Mouse (Mus musculus) embryonic fibroblast, embryonic 13.5 days (primary cell): ENCODE measurements at regions not wholly inside any gene's neighbourhood (a gene's known extent, or its start where the extent isn't known, plus 50 kb on each side); places are given as distances from the start of the nearest gene placed in this dataset.
A peak's percentile ranks its signal among the peaks of the same experiment; 100 is the strongest.

Source experiments
- H3K27ac ChIP-seq: 2 replicates; pipeline ENCODE4 v1.5.1; 2012; ENCODE audit warnings: low read length, control low read depth, inconsistent platforms; ENCODE audit not compliant: insufficient read depth
- H3K4me1 ChIP-seq: 2 replicates; pipeline ENCODE4 v1.6.1; 2011; ENCODE audit warnings: low read length; ENCODE audit not compliant: control insufficient read depth, insufficient read depth
- H3K4me3 ChIP-seq: 2 replicates; pipeline ENCODE4 v1.5.1; 2011; ENCODE audit warnings: mild to moderate bottlenecking, control low read depth, low read length; ENCODE audit not compliant: insufficient read depth
- CTCF ChIP-seq: IDR thresholded peaks from 2 replicates; pipeline ENCODE4 v1.5.1; 2011; ENCODE audit warnings: mild to moderate bottlenecking, control low read depth, low read length, moderate library complexity, borderline replicate concordance; ENCODE audit not compliant: insufficient read depth
- POLR2A ChIP-seq: IDR thresholded peaks from 2 replicates; pipeline ENCODE4 v1.6.1; 2011; ENCODE audit warnings: low read depth, mild to moderate bottlenecking, control low read depth, low read length, moderate library complexity

GRCm38 (mm10) chr10:43710186-43710885, 132.3 kb downstream of the Cd24a start:
- TF ChIP-seq POLR2A = no peak
- no peak overlapping the region for H3K27ac ChIP-seq
- H3K4me1 ChIP-seq = no peaks in the 10 kb centered on the region

GRCm38 (mm10) chr10:43710886-43711256, 132.8 kb downstream of the Cd24a start:
- Histone ChIP-seq H3K4me1 (no peaks in the 10 kb centered on the region), H3K4me3 (no peak overlapping the region), H3K27ac (no peak overlapping the region)
- TF ChIP-seq CTCF = no peak

More at GRCm38 (mm10) chr10:43710186-43710885, 132.3 kb downstream of the Cd24a start:
- H3K4me3 ChIP-seq = no peak overlapping the region

- Histone ChIP-seq H3K4me3 (no peak overlapping the region), H3K27ac (no peak overlapping the region), H3K4me1 (no peaks in the 10 kb centered on the region)
- TF ChIP-seq POLR2A (no peak), CTCF (no peak)
These were observed 134.6 kb downstream of the Cd24a start for GRCm38 (mm10) chr10:43712657-43713056.

- no peak for TF ChIP-seq CTCF
- Histone ChIP-seq H3K27ac (no peak overlapping the region), H3K4me3 (no peak overlapping the region), H3K4me1 (peaks cover 3% of the 10 kb centered on the region)
These were observed 140.7 kb downstream of the Cd24a start for GRCm38 (mm10) chr10:43718768-43719167.

GRCm38 (mm10) chr10:43721356-43721755, 143.3 kb downstream of the Cd24a start:
- Histone ChIP-seq H3K4me1 (peaks cover 3% of the 10 kb centered on the region), H3K4me3 (no peak overlapping the region), H3K27ac (no peak overlapping the region)
- TF ChIP-seq CTCF (no peak), POLR2A (no peak)

- Histone ChIP-seq H3K4me1 (peaks cover 3% of the 10 kb centered on the region), H3K27ac (no peak overlapping the region), H3K4me3 (no peak overlapping the region)
- TF ChIP-seq CTCF (no peak), POLR2A (no peak)
These were observed 144.1 kb downstream of the Cd24a start for GRCm38 (mm10) chr10:43722164-43722563.

- Histone ChIP-seq H3K27ac (no peak overlapping the region), H3K4me1 (peaks cover 3% of the 10 kb centered on the region), H3K4me3 (peak overlapping the region; percentile 26)
- TF ChIP-seq POLR2A (no peak), CTCF (no peak)
These were observed 144.9 kb downstream of the Cd24a start for GRCm38 (mm10) chr10:43722711-43723614.

- no peak for TF ChIP-seq CTCF
- TF ChIP-seq POLR2A = no peak
- Histone ChIP-seq H3K27ac (no peak overlapping the region), H3K4me3 (peak overlapping the region; percentile 26), H3K4me1 (peaks cover 3% of the 10 kb centered on the region)
These were observed 145.5 kb downstream of the Cd24a start for GRCm38 (mm10) chr10:43723615-43723937.

- Histone ChIP-seq H3K4me1 (peaks cover 3% of the 10 kb centered on the region; the same call in 1 of the 2 replicates), H3K27ac (no peak overlapping the region)
- TF ChIP-seq POLR2A (no peak), CTCF (no peak)
These were observed 149.7 kb downstream of the Cd24a start for GRCm38 (mm10) chr10:43727746-43728145.

GRCm38 (mm10) chr10:43729184-43729583, 151.1 kb downstream of the Cd24a start:
- no peak for TF ChIP-seq POLR2A
- no peak for TF ChIP-seq CTCF
- Histone ChIP-seq H3K4me1 (no peaks in the 10 kb centered on the region), H3K27ac (no peak overlapping the region), H3K4me3 (no peak overlapping the region)

More at GRCm38 (mm10) chr10:43727746-43728145, 149.7 kb downstream of the Cd24a start:
- H3K4me3 ChIP-seq = no peak overlapping the region

GRCm38 (mm10) chr10:43733618-43734415, 155.7 kb downstream of the Cd24a start:
- TF ChIP-seq POLR2A (no peak), CTCF (no peak)

More at GRCm38 (mm10) chr10:43733618-43734415, 155.7 kb downstream of the Cd24a start:
- Histone ChIP-seq H3K4me3 (no peak overlapping the region), H3K4me1 (no peaks in the 10 kb centered on the region), H3K27ac (no peak overlapping the region)
